Mouse (Mus musculus) ES-E14 (cell line): ENCODE measurements at regions not wholly inside any gene's neighbourhood (a gene's known extent, or its start where the extent isn't known, plus 50 kb on each side); places are given as distances from the start of the nearest gene placed in this dataset.

Experiments used
- DNase-seq: peaks from one replicate; pipeline ENCODE4 v3.0.0-alpha.2; 2013; ENCODE audit warnings: low read depth, low spot score
- H3K27ac ChIP-seq: 2 replicates; pipeline ENCODE4 v1.5.1; 2012; ENCODE audit warnings: low read depth, mild to moderate bottlenecking, low read length, moderate library complexity, mixed read lengths; ENCODE audit not compliant: poor library complexity, insufficient read depth, severe bottlenecking
- H3K36me3 ChIP-seq: 2 replicates; pipeline ENCODE4 v1.6.1; 2012; ENCODE audit warnings: mild to moderate bottlenecking, low read length, moderate library complexity, mixed read lengths; ENCODE audit not compliant: control insufficient read depth, poor library complexity, insufficient read depth, severe bottlenecking
- H3K4me1 ChIP-seq, 2 experiments: fragments of 150-350 bp in 1 of 2; sonication (generic) in 1 of 2; 2 replicates each; pipeline ENCODE4 v1.6.1; 2012; ENCODE audit warnings: low read length in 2 of 2, mild to moderate bottlenecking in 1 of 2, mixed read lengths in 1 of 2; ENCODE audit not compliant: control insufficient read depth in 2 of 2, insufficient read depth in 2 of 2, poor library complexity in 1 of 2
- H3K4me3 ChIP-seq, 2 experiments: fragments of 150-350 bp in 1 of 2; sonication (generic) in 1 of 2; 2 replicates each; pipeline ENCODE4 v1.5.1; 2012; ENCODE audit warnings: low read length in 2 of 2, low read depth in 1 of 2, mild to moderate bottlenecking in 1 of 2, mixed read lengths in 1 of 2; ENCODE audit not compliant: insufficient read depth in 1 of 2, poor library complexity in 1 of 2, severe bottlenecking in 1 of 2
- H3K9ac ChIP-seq: 2 replicates; pipeline ENCODE4 v1.6.1; 2012; ENCODE audit warnings: low read depth, mild to moderate bottlenecking, low read length, mixed read lengths; ENCODE audit not compliant: poor library complexity, insufficient read depth, severe bottlenecking
- H3K9me3 ChIP-seq: fragments of 150-350 bp; sonication (generic); 2 replicates; pipeline ENCODE4 v1.6.1; 2012; ENCODE audit warnings: low read depth, mild to moderate bottlenecking, low read length; ENCODE audit not compliant: control insufficient read depth, insufficient read depth
- CHD2 ChIP-seq: IDR thresholded peaks from 2 replicates; pipeline ENCODE4 v1.6.1; 2014; ENCODE audit warnings: mild to moderate bottlenecking, low read depth, low read length, inconsistent platforms
- HCFC1 ChIP-seq: IDR thresholded peaks from 2 replicates; pipeline ENCODE4 v1.6.1; 2012; ENCODE audit warnings: low read length, inconsistent platforms, borderline replicate concordance; ENCODE audit not compliant: insufficient read depth
- MAFK ChIP-seq: IDR thresholded peaks from 2 replicates; pipeline ENCODE4 v1.6.1; 2014; ENCODE audit warnings: mild to moderate bottlenecking, low read depth, low read length, inconsistent platforms; ENCODE audit not compliant: insufficient read depth
- ZC3H11A ChIP-seq: IDR thresholded peaks from 2 replicates; pipeline ENCODE4 v1.6.1; 2012; ENCODE audit warnings: low read depth, mild to moderate bottlenecking, inconsistent platforms, low read length, borderline replicate concordance
- ZNF384 ChIP-seq: IDR thresholded peaks from 2 replicates; pipeline ENCODE4 v1.6.1; 2012; ENCODE audit warnings: low read depth, low read length, inconsistent platforms
- in situ Hi-C, 2 experiments: fragments of 600-800 bp; cut with MboI; formaldehyde crosslinking; loops; one replicate each; pipeline ENCODE4 v1.15.1; 2025; ENCODE audit warnings: low sequenced_read_pairs in 2 of 2, inconsistent platforms in 1 of 2; ENCODE audit not compliant: unreplicated experiment in 2 of 2

DNA sequence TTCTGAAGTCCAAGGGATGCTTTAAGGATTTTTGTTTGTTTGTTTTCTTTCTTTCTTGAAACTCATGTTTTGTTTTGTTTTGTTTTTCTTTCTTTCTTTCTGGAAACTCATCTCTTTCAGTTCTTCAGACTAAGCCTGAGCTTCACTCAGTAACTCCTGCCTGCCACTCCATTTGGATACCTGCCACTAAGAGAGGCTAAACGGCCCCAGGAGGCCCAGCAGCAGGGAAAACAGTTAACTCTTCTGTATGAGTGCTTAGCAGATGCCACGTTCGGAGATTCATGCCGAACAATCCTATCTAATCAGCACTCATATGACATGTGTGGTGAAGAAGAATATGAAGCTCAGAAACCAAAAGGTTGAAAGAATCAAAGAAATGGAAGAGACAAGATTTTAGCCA lies 909.3 kb upstream of the Cdh8 start:
- no peak for DNase-seq
- Histone ChIP-seq H3K36me3 (no peaks in the 10 kb centered on the region), H3K4me1 (no peaks in the 10 kb centered on the region), H3K27ac (no peak overlapping the region), H3K9me3 (no peaks in the 10 kb centered on the region), H3K4me3 (no peak overlapping the region), H3K9ac (no peak overlapping the region)
- TF ChIP-seq CHD2 (no peak), ZC3H11A (no peak), HCFC1 (no peak), MAFK (no peak), ZNF384 (no peak)
- in situ Hi-C loops, result no loop called here

- H3K27ac ChIP-seq, result no peak overlapping the region
- no peak for TF ChIP-seq HCFC1
- TF ChIP-seq MAFK, result no peak
- no peak for TF ChIP-seq ZNF384
- no peak for TF ChIP-seq CHD2
- no peak for TF ChIP-seq ZC3H11A
- DNase-seq, result no peak
- H3K4me1 ChIP-seq, result no peaks in the 10 kb centered on the region
- in situ Hi-C loops, result no loop called here
- H3K4me3 ChIP-seq, result no peak overlapping the region
- no peaks in the 10 kb centered on the region for H3K36me3 ChIP-seq
- no peak overlapping the region for H3K9ac ChIP-seq
- no peaks in the 10 kb centered on the region for H3K9me3 ChIP-seq
These were observed 907.2 kb upstream of the Cdh8 start for GRCm38 (mm10) chr8:100323471-100323870.

DNA sequence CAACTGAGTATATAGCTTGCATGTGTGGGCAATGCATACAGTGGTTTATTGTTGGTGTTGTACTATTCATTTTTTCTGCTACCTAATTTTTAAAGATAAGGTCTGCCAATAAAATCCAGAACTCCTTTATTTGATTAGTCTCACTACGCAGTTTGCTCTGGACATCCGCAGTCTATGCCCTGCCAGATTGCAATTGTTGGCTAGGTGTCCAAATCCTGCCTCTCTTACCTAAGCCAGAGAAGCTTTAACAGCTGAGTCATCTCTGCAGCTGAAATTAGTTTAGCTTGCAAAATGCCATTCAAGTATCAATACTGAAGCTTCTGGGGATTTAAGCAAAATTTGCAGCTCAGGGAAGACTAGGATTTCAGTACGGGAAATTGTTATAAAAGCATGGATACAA lies 881.9 kb upstream of the Cdh8 start:
- no peak overlapping the region for H3K4me3 ChIP-seq
- no peak for DNase-seq
- no peaks in the 10 kb centered on the region for H3K4me1 ChIP-seq
- no peak overlapping the region for H3K9ac ChIP-seq
- no peaks in the 10 kb centered on the region for H3K9me3 ChIP-seq
- no peaks in the 10 kb centered on the region for H3K36me3 ChIP-seq
- no peak overlapping the region for H3K27ac ChIP-seq
- TF ChIP-seq ZNF384, result no peak
- no peak for TF ChIP-seq ZC3H11A
- no peak for TF ChIP-seq CHD2
- no peak for TF ChIP-seq MAFK
- TF ChIP-seq HCFC1, result no peak
- in situ Hi-C loops, result no loop called here

DNA sequence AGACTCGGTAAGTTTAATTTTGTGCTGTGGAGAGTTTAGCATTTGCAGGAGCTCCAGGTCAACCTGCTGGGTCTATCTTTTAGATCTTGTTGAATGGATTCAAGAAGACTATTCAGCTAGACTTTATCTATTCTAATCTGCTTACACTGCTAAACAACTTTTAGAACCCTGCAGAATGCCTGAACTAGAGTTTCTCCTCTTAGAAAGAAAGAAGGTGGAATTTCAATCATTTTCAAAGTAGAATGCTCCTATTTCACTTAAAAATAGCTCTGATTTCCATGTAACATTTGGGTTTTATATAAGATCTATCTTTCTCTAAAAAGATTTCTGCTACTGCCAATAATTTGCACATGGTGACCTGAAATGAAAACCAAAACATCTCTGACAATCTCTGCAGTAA lies 876.3 kb upstream of the Cdh8 start:
- TF ChIP-seq CHD2, result no peak
- TF ChIP-seq ZNF384, result no peak
- no peak for TF ChIP-seq MAFK
- TF ChIP-seq ZC3H11A, result no peak
- no peak for TF ChIP-seq HCFC1
- no peaks in the 10 kb centered on the region for H3K36me3 ChIP-seq
- H3K9me3 ChIP-seq, result no peaks in the 10 kb centered on the region
- no peak overlapping the region for H3K9ac ChIP-seq
- in situ Hi-C loops, result no loop called here
- no peak overlapping the region for H3K4me3 ChIP-seq
- no peaks in the 10 kb centered on the region for H3K4me1 ChIP-seq
- H3K27ac ChIP-seq, result no peak overlapping the region
- no peak for DNase-seq

DNA sequence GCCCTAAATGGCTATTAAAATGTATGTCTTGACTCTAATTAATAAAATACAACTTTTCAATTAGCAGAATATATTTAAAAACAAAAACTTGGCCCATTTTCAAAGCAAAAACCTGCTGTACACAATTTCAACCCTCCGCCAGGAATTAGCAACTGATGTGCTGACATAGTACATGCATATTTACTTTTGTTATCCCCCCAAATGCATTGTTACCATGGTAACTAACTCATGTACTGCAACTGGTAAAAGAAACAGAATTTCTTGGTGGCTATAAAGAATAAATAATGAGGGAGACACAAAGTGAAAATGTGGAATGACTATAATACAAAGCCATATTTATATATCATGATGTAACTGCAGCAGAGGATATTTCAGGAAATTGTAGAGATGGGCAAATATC lies 875.7 kb upstream of the Cdh8 start:
- in situ Hi-C loops, result no loop called here
- DNase-seq, result no peak
- Histone ChIP-seq H3K27ac (no peak overlapping the region), H3K36me3 (no peaks in the 10 kb centered on the region), H3K9ac (no peak overlapping the region), H3K4me3 (no peak overlapping the region), H3K4me1 (no peaks in the 10 kb centered on the region), H3K9me3 (no peaks in the 10 kb centered on the region)
- no peak for TF ChIP-seq HCFC1
- no peak for TF ChIP-seq CHD2
- TF ChIP-seq ZNF384, result no peak
- TF ChIP-seq MAFK, result no peak
- no peak for TF ChIP-seq ZC3H11A
